Mouse (Mus musculus) liver, adult 2 months (tissue): ENCODE results near the gene Zfand2b.

Experiments used
- CTCF ChIP-seq: fragments of 200-500 bp; IDR thresholded peaks from 2 replicates; pipeline ENCODE4 v1.5.1; 2011; ENCODE audit warnings: low read depth, low read length, control low read depth
- POLR2A ChIP-seq: fragments of 200-500 bp; IDR thresholded peaks from 2 replicates; pipeline ENCODE4 v1.6.1; 2011; ENCODE audit warnings: low read length, control low read depth; ENCODE audit not compliant: insufficient read depth; ENCODE audit errors: extremely low read depth

DNA sequence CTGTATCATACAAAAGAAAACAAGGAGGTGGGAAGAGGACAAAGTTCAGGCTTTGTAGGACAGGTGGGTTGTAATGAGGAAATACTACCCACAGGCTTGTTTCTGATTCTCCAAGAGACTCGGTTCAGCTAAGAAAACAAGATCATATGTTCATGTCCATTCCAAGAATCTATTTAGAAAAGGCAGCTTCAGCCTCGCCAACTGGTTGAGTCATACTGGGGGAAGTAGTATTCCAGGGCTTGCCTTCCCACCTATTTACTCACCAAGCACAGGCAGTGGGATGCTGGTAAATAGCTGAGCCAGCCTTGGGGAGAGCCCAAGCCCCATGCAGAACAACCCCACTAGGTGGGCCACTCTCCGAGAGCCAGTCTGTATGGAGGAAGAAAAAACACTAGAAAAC lies 39.8 kb upstream of the Zfand2b start:
- no peak for TF ChIP-seq CTCF
- TF ChIP-seq POLR2A: no peak
